Mouse (Mus musculus) erythroblast, embryonic 14.5 days (primary cell): ENCODE measurements around the gene Nrtn.

Source experiments
- GATA1 ChIP-seq: IDR thresholded peaks from 2 replicates; pipeline ENCODE4 v1.6.1; 2012; ENCODE audit warnings: low read length, inconsistent platforms, mixed read lengths
- TAL1 ChIP-seq: IDR thresholded peaks from 3 replicates; pipeline ENCODE4 v1.6.1; 2012; ENCODE audit warnings: low read length, inconsistent platforms, mixed read lengths

- TF ChIP-seq TAL1 (no peak), GATA1 (no peak)
Measured at GRCm38 (mm10) chr17:56769950-56770349, 12.6 kb upstream of the Nrtn start, which contains the start of gene Prr22.
